Comparison of ENCODE assay signal across 8 mouse cellular contexts in genomic region chr2:181675454-181675853, GRCm38 (mm10). TPM values are rescaled to one million over a fixed set of nuclear protein-coding genes. Genes with fewer than 3 reads are reported as not detected.
DNase-seq lines count a peak whose midpoint lies in the region; ATAC-seq lines count a peak whose summit lies in the region.

No protein-coding gene starts in this region.

- 3% methylated on average over 14 of the region's 14 CpGs for WGBS in hindbrain, embryonic 12.5 days
- 4% methylated on average over 14 of the region's 14 CpGs for WGBS in limb, embryonic 13.5 days
- 4% methylated on average over 14 of the region's 14 CpGs for WGBS in midbrain, embryonic 11.5 days

- H3K27me3 ChIP-seq in hindbrain, embryonic 12.5 days: peaks cover 32% of the 10 kb centered on the region
- peaks cover 38% of the 10 kb centered on the region for H3K27me3 ChIP-seq in limb, embryonic 13.5 days
- H3K27me3 ChIP-seq in midbrain, embryonic 11.5 days (ENCODE audit: control insufficient read depth, insufficient read depth, low read length): peaks cover 34% of the 10 kb centered on the region

- no peaks in the 10 kb centered on the region for H3K9me3 ChIP-seq in hindbrain, embryonic 12.5 days (replicated peaks)
- no peaks in the 10 kb centered on the region for H3K9me3 ChIP-seq in limb, embryonic 13.5 days
- no peaks in the 10 kb centered on the region for H3K9me3 ChIP-seq in midbrain, embryonic 11.5 days (ENCODE audit: control insufficient read depth, low read length)

- ATAC-seq in hindbrain, embryonic 12.5 days (ENCODE audit: low FRiP score): no peak
- no peak for ATAC-seq in limb, embryonic 13.5 days (ENCODE audit: low FRiP score, low read depth)
- peak; percentile 40; the same call in 1 of the 2 replicates for ATAC-seq in midbrain, embryonic 11.5 days (ENCODE audit: low FRiP score)

- peaks cover 39% of the 10 kb centered on the region for H3K4me1 ChIP-seq in hindbrain, embryonic 12.5 days
- H3K4me1 ChIP-seq in limb, embryonic 13.5 days: peaks cover 37% of the 10 kb centered on the region
- H3K4me1 ChIP-seq in midbrain, embryonic 11.5 days (ENCODE audit: control insufficient read depth, insufficient read depth, low read length): peaks cover 14% of the 10 kb centered on the region

- 0 out of 2 replicates have a peak overlapping the region, but pooled peaks have one; percentile 55 for H3K27ac ChIP-seq in hindbrain, embryonic 12.5 days
- H3K27ac ChIP-seq in limb, embryonic 13.5 days: no peak overlapping the region
- H3K27ac ChIP-seq in midbrain, embryonic 11.5 days (ENCODE audit: low read depth, low read length): no peak overlapping the region

- H3K9ac ChIP-seq in hindbrain, embryonic 12.5 days: 0 out of 2 replicates have a peak overlapping the region, but pooled peaks have one; percentile 32
- peak overlapping the region; percentile 59 for H3K9ac ChIP-seq in limb, embryonic 13.5 days
- peak overlapping the region; percentile 40; the same call in 1 of the 2 replicates for H3K9ac ChIP-seq in midbrain, embryonic 11.5 days (ENCODE audit: low read length)

- peak overlapping the region; percentile 11; the same call in 1 of the 2 replicates for H3K4me3 ChIP-seq in hindbrain, embryonic 12.5 days
- peak overlapping the region; percentile 22 for H3K4me3 ChIP-seq in limb, embryonic 13.5 days
- H3K4me3 ChIP-seq in midbrain, embryonic 11.5 days (ENCODE audit: low read depth, low read length): no peak overlapping the region

- peak overlapping the region; percentile 41 for H3K4me2 ChIP-seq in hindbrain, embryonic 12.5 days (replicated peaks)
- peak overlapping the region; percentile 54 for H3K4me2 ChIP-seq in limb, embryonic 13.5 days (replicated peaks)
- H3K4me2 ChIP-seq in midbrain, embryonic 11.5 days: peak overlapping the region; percentile 32

- H3K36me3 ChIP-seq in hindbrain, embryonic 12.5 days: no peaks in the 10 kb centered on the region
- no peaks in the 10 kb centered on the region for H3K36me3 ChIP-seq in limb, embryonic 13.5 days
- no peaks in the 10 kb centered on the region for H3K36me3 ChIP-seq in midbrain, embryonic 11.5 days (ENCODE audit: control insufficient read depth, insufficient read depth, low read length)

- DNase-seq in NIH3T3 (ENCODE audit: low read depth): peak; percentile 74
- DNase-seq in cerebellum, adult 18-20 months: peak; percentile 37 to 53
- DNase-seq in forelimb bud, embryonic 11.5 days (ENCODE audit: low read depth, low spot score): peak; percentile 57
- DNase-seq in midbrain, embryonic 11.5 days (ENCODE audit: low spot score, missing footprints): peak; percentile 93
- DNase-seq in urinary bladder, postnatal 36 days (ENCODE audit: low spot score in 2 of 2): peak; percentile 40 to 73
- DNase-seq in B cell, adult 2 months: no peak

RNA-seq across cellular contexts. Expression of gene Sox18, which starts 4.0 kb away (rescaled TPM):
- 21.4 and 22.0 TPM in 2 replicates for polyA plus RNA-seq in hindbrain, embryonic 12.5 days (2016; fragmentation: Nextera tagmentation; extraction: Ambion mirVana)
- polyA plus RNA-seq in limb, embryonic 13.5 days (2015; fragmentation: Nextera tagmentation; extraction: Ambion mirVana): 28.5 and 30.0 TPM in 2 replicates
- 12.5 and 14.6 TPM in 2 replicates for polyA plus RNA-seq in midbrain, embryonic 11.5 days (2014; fragmentation: Nextera tagmentation; extraction: Ambion mirVana)

RNA-seq across cellular contexts. Expression of gene Tcea2, which starts 4.7 kb away (rescaled TPM):
- 27.7 and 29.9 TPM in 2 replicates for polyA plus RNA-seq in hindbrain, embryonic 12.5 days (2016; fragmentation: Nextera tagmentation; extraction: Ambion mirVana)
- 33.3 and 34.3 TPM in 2 replicates for polyA plus RNA-seq in limb, embryonic 13.5 days (2015; fragmentation: Nextera tagmentation; extraction: Ambion mirVana)
- 15.5 and 16.0 TPM in 2 replicates for polyA plus RNA-seq in midbrain, embryonic 11.5 days (2014; fragmentation: Nextera tagmentation; extraction: Ambion mirVana)

RNA-seq across cellular contexts. Expression of gene Rgs19, which starts 18.3 kb away (rescaled TPM):
- polyA plus RNA-seq in hindbrain, embryonic 12.5 days (2016; fragmentation: Nextera tagmentation; extraction: Ambion mirVana): 49.4 and 54.4 TPM in 2 replicates
- 79.0 and 82.0 TPM in 2 replicates for polyA plus RNA-seq in limb, embryonic 13.5 days (2015; fragmentation: Nextera tagmentation; extraction: Ambion mirVana)
- polyA plus RNA-seq in midbrain, embryonic 11.5 days (2014; fragmentation: Nextera tagmentation; extraction: Ambion mirVana): 61.6 and 65.4 TPM in 2 replicates

RNA-seq across cellular contexts. Expression of gene Gm29797, which starts 18.6 kb away (rescaled TPM):
- 0.30 and 0.43 TPM in 2 replicates for polyA plus RNA-seq in hindbrain, embryonic 12.5 days (2016; fragmentation: Nextera tagmentation; extraction: Ambion mirVana)
- 0.53 TPM in 1 of 2 replicates, not detected in the other for polyA plus RNA-seq in limb, embryonic 13.5 days (2015; fragmentation: Nextera tagmentation; extraction: Ambion mirVana)
- not detected in 2 replicates for polyA plus RNA-seq in midbrain, embryonic 11.5 days (2014; fragmentation: Nextera tagmentation; extraction: Ambion mirVana)

RNA-seq across cellular contexts. Expression of gene Lkaaear1, which starts 22.8 kb away (rescaled TPM):
- polyA plus RNA-seq in hindbrain, embryonic 12.5 days (2016; fragmentation: Nextera tagmentation; extraction: Ambion mirVana): not detected in 2 replicates
- not detected in 2 replicates for polyA plus RNA-seq in limb, embryonic 13.5 days (2015; fragmentation: Nextera tagmentation; extraction: Ambion mirVana)
- polyA plus RNA-seq in midbrain, embryonic 11.5 days (2014; fragmentation: Nextera tagmentation; extraction: Ambion mirVana): not detected in 2 replicates

Comparison
In these comparisons a context has a peak if more than half of its experiments do, and no peak if none do; other contexts are left out.
1. DNase-seq: peak in NIH3T3 (single experiment), cerebellum, adult 18-20 months (2 of 2), forelimb bud, embryonic 11.5 days (single experiment), midbrain, embryonic 11.5 days (single experiment) and urinary bladder, postnatal 36 days (2 of 2); none in B cell, adult 2 months (0 of 2).
2. Peak in every context shown above with its lines, with median percentiles within 50 percentile points of each other: H3K4me2 ChIP-seq and H3K9ac ChIP-seq.